Mouse (Mus musculus) hindbrain, postnatal 0 days (tissue): Measurements from ENCODE around the gene Tpst2. TPM values are rescaled to one million over a fixed set of nuclear protein-coding genes. Genes with fewer than 3 reads are reported as not detected.

Experiments used
- ATAC-seq: fragments of 200-750 bp; cut with Nextera tagmentation; 2 replicates; pipeline ENCODE4 v1.8.0; 2017; ENCODE audit warnings: mild to moderate bottlenecking, moderate TSS enrichment, moderate library complexity
- DNase-seq: peaks from one replicate; pipeline ENCODE4 v3.0.0-alpha.2; 2015; ENCODE audit warnings: low spot score
- H3K27ac ChIP-seq: fragments of 300-500 bp; sonication (generic); 2 replicates; pipeline ENCODE4 v1.5.1; 2014; ENCODE audit warnings: mild to moderate bottlenecking
- H3K27me3 ChIP-seq: fragments of 300-500 bp; sonication (generic); 2 replicates; pipeline ENCODE4 v1.6.1; 2014; ENCODE audit warnings: low read length, mixed read lengths; ENCODE audit not compliant: insufficient read depth
- H3K36me3 ChIP-seq: fragments of 300-500 bp; sonication (generic); 2 replicates; pipeline ENCODE4 v1.6.1; 2014; ENCODE audit warnings: low read length, mixed read lengths; ENCODE audit not compliant: insufficient read depth
- H3K4me1 ChIP-seq: fragments of 300-500 bp; sonication (generic); 2 replicates; pipeline ENCODE4 v1.6.1; 2014; ENCODE audit warnings: antibody characterized with exemption, low read length, mixed read lengths; ENCODE audit not compliant: insufficient read depth
- H3K4me2 ChIP-seq: fragments of 300-500 bp; sonication (generic); 2 replicates; pipeline ENCODE4 v1.6.1; 2014; ENCODE audit warnings: low read depth, mild to moderate bottlenecking, low read length, moderate library complexity, mixed read lengths
- H3K4me3 ChIP-seq: fragments of 300-500 bp; sonication (generic); 2 replicates; pipeline ENCODE4 v1.5.1; 2014; ENCODE audit warnings: low read length
- H3K9ac ChIP-seq: fragments of 300-500 bp; sonication (generic); replicated peaks from 2 replicates; pipeline ENCODE4 v1.6.1; 2014; ENCODE audit warnings: mild to moderate bottlenecking, low read length, moderate library complexity, mixed read lengths
- H3K9me3 ChIP-seq: fragments of 300-500 bp; sonication (generic); 2 replicates; pipeline ENCODE4 v1.6.1; 2016; ENCODE audit warnings: low read length, mixed read lengths
- CTCF ChIP-seq: IDR thresholded peaks from 2 replicates; pipeline ENCODE4 v1.5.1; 2016; ENCODE audit warnings: antibody characterized with exemption, control low read depth, low read depth
- WGBS: fragments of 180-500 bp; shearing (Covaris S2); extraction: QIAGEN DNeasy Blood & Tissue Kit; methylation state at CpG from one replicate; pipeline ENCODE4 v1.1.7; 2014; 5-methylcytosine and 5-hydroxymethylcytosine counted together
- polyA plus RNA-seq: library from polyadenylated mRNA; unstranded; fragments of >200 nt; fragmentation: Nextera tagmentation; extraction: Ambion mirVana; gene quantifications from 2 replicates; pipeline ENCODE4 v1.2.1, GENCODE M21; 2015
- total RNA-seq: library from RNA; depleted of rRNA; stranded (reverse); fragments of >200 nt; gene quantifications from 2 replicates; pipeline ENCODE4 v1.2.3, GENCODE M21; 2014; rRNA removed

The Tpst2 gene
- total and polyA plus RNA-seq, 2 experiments from 2014 or later: 37.0 to 57.0 TPM

GRCm38 (mm10) chr5:112355910-112356309 lies 79.4 kb downstream of the Tpst2 start, which contains the start of gene Gm6583:
Gene Gm6583, minus strand, starts transcription at chr5:112356033.
- ATAC-seq: peak; percentile 18; the same call in 1 of the 2 replicates
- Histone ChIP-seq H3K36me3 (peaks cover 28% of the 10 kb centered on the region), H3K9ac (no peak within 1 kb of the TSS), H3K27ac (no peak within 1 kb of the TSS), H3K4me2 (no peak within 1 kb of the TSS), H3K9me3 (no peaks in the 10 kb centered on the region), H3K27me3 (no peaks in the 10 kb centered on the region), H3K4me1 (no peaks in the 10 kb centered on the region), H3K4me3 (no peak within 1 kb of the TSS)
- no peak for TF ChIP-seq CTCF
- WGBS: 63% methylated on average over 13 of the region's 13 CpGs
- no peak for DNase-seq

- no peaks in the 10 kb centered on the region for H3K9me3 ChIP-seq
- no peak for DNase-seq
- H3K4me1 ChIP-seq: no peaks in the 10 kb centered on the region
- H3K9ac ChIP-seq: no peak overlapping the region
- peak; percentile 29; the same call in 1 of the 2 replicates for ATAC-seq
- H3K4me3 ChIP-seq: no peak overlapping the region
- no peak overlapping the region for H3K4me2 ChIP-seq
- H3K36me3 ChIP-seq: peaks cover 27% of the 10 kb centered on the region
- no peak overlapping the region for H3K27ac ChIP-seq
- no peak for TF ChIP-seq CTCF
- WGBS: 90% methylated on average over 9 of the region's 9 CpGs
- H3K27me3 ChIP-seq: no peaks in the 10 kb centered on the region
Measured at GRCm38 (mm10) chr5:112356322-112356721, 79.8 kb downstream of the Tpst2 start.

- no peaks in the 10 kb centered on the region for H3K27me3 ChIP-seq
- no peak for TF ChIP-seq CTCF
- H3K4me3 ChIP-seq: no peak overlapping the region
- no peaks in the 10 kb centered on the region for H3K4me1 ChIP-seq
- no peak overlapping the region for H3K27ac ChIP-seq
- no peak for ATAC-seq
- H3K4me2 ChIP-seq: no peak overlapping the region
- no peak for DNase-seq
- H3K9me3 ChIP-seq: 0 out of 2 replicates have a peak, but pooled peaks cover 2% of the 10 kb centered on the region
- 95% methylated on average over 4 of the region's 4 CpGs for WGBS
- H3K9ac ChIP-seq: no peak overlapping the region
- peaks cover 21% of the 10 kb centered on the region for H3K36me3 ChIP-seq
Measured at GRCm38 (mm10) chr5:112359520-112359919, 83.0 kb downstream of the Tpst2 start.

GRCm38 (mm10) chr5:112360077-112360476 lies 83.6 kb downstream of the Tpst2 start:
- Histone ChIP-seq H3K4me1 (no peaks in the 10 kb centered on the region), H3K9ac (no peak overlapping the region), H3K9me3 (0 out of 2 replicates have a peak, but pooled peaks cover 2% of the 10 kb centered on the region), H3K36me3 (peaks cover 17% of the 10 kb centered on the region; the same call in 1 of the 2 replicates), H3K27me3 (no peaks in the 10 kb centered on the region), H3K27ac (no peak overlapping the region), H3K4me2 (no peak overlapping the region), H3K4me3 (no peak overlapping the region)
- 98% methylated on average over 3 of the region's 3 CpGs for WGBS
- no peak for TF ChIP-seq CTCF
- ATAC-seq: no peak
- no peak for DNase-seq

GRCm38 (mm10) chr5:112364184-112364797 lies 87.8 kb downstream of the Tpst2 start:
- DNase-seq: no peak
- Histone ChIP-seq H3K9ac (no peak overlapping the region), H3K4me1 (peaks cover 6% of the 10 kb centered on the region; the same call in 1 of the 2 replicates), H3K4me3 (no peak overlapping the region), H3K9me3 (0 out of 2 replicates have a peak, but pooled peaks cover 2% of the 10 kb centered on the region), H3K4me2 (no peak overlapping the region), H3K36me3 (peaks cover 19% of the 10 kb centered on the region; the same call in 1 of the 2 replicates), H3K27me3 (no peaks in the 10 kb centered on the region), H3K27ac (no peak overlapping the region)
- TF ChIP-seq CTCF: no peak
- ATAC-seq: no peak
- 67% methylated on average over 10 of the region's 10 CpGs for WGBS

Other genes starting within 250 kb of the Tpst2 start
- gene Cryba4, start 24.2 kb upstream of the Tpst2 start, total RNA-seq: 0.26 and 1.8 TPM in 2 replicates
- 1.6 and 2.4 TPM in 2 replicates for gene Cryba4, start 24.2 kb upstream of the Tpst2 start, polyA plus RNA-seq
- gene Crybb1, start 20.9 kb upstream of the Tpst2 start, total RNA-seq: 8.0 and 11.7 TPM in 2 replicates
- 14.2 and 14.6 TPM in 2 replicates for gene Crybb1, start 20.9 kb upstream of the Tpst2 start, polyA plus RNA-seq
- 16.5 and 20.2 TPM in 2 replicates for gene Tfip11, start 49.7 kb downstream of the Tpst2 start, total RNA-seq
- 24.3 and 24.4 TPM in 2 replicates for gene Tfip11, start 49.7 kb downstream of the Tpst2 start, polyA plus RNA-seq
- gene Srrd, start 66.3 kb downstream of the Tpst2 start, total RNA-seq: 84.3 and 92.0 TPM in 2 replicates
- 49.1 and 56.0 TPM in 2 replicates for gene Srrd, start 66.3 kb downstream of the Tpst2 start, polyA plus RNA-seq
- 43.9 and 45.6 TPM in 2 replicates for gene Hps4, start 66.4 kb downstream of the Tpst2 start, total RNA-seq
- gene Hps4, start 66.4 kb downstream of the Tpst2 start, polyA plus RNA-seq: 32.7 and 33.6 TPM in 2 replicates
- gene Gm6583, start 79.3 kb downstream of the Tpst2 start, total RNA-seq: not detected in 2 replicates
- gene Gm6583, start 79.3 kb downstream of the Tpst2 start, polyA plus RNA-seq: 0.06 TPM in 1 of 2 replicates, not detected in the other
- gene Asphd2, start 118.2 kb downstream of the Tpst2 start, total RNA-seq: 143 and 164 TPM in 2 replicates
- 113 and 118 TPM in 2 replicates for gene Asphd2, start 118.2 kb downstream of the Tpst2 start, polyA plus RNA-seq
- not detected in 2 replicates for gene Gm6588, start 172.7 kb downstream of the Tpst2 start, total RNA-seq
- gene Gm6588, start 172.7 kb downstream of the Tpst2 start, polyA plus RNA-seq: 0.25 and 0.58 TPM in 2 replicates